Mouse (Mus musculus): ENCODE measurements at regions not wholly inside any gene's neighbourhood (a gene's known extent, or its start where the extent isn't known, plus 50 kb on each side); places are given as distances from the start of the nearest gene placed in this dataset.

DNA sequence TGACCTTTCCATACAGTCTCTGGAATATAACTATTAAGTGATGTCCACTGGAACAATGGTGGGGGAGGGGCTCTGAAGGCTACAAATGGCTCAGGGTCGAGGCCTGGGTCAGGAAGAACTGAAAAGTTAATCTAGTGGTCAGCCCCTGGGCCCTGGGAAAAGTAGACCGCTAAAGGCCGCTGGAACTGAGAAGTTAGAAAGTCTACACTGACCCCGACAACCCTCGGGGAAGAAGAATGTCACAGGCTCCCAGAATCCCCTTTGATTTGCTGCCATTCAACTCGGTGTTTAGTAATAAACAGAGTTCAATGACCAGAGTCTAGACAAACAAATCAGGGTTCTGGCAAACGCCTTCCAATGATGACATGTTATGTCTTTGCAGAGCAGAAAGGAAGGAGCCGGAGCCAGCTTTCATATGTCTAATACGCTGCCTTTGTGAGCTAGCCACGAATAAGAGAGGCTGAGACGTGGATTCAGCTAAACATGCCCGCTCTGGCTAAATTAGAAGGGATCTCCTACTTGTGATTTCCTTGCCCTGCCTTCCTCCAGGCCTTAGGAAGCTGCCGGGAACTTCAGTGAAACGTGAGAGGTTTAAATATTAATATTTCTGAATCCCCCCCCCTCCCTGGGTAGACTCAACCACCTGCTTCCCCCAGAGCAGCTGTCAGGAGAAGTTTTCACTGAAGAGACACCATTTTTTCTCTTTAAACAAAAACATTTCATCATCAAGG is 134.8 kb downstream of the Enc1 start:
- Histone ChIP-seq H3K4me1 (peaks cover 4% of the 10 kb centered on the region; the same call in 1 of the 2 replicates), H3K27ac (no peak overlapping the region), H3K4me3 (no peak overlapping the region), H3K4me2 (replicated peaks) (no peak overlapping the region), H3K9me3 (no peaks in the 10 kb centered on the region), H3K36me3 (no peaks in the 10 kb centered on the region), H3K27me3 (replicated peaks) (no peaks in the 10 kb centered on the region), H3K9ac (no peak overlapping the region)
- ATAC-seq (ENCODE audit: low FRiP score, low read depth), result no peak
- WGBS, result 41% methylated on average over 14 of the region's 14 CpGs

DNA sequence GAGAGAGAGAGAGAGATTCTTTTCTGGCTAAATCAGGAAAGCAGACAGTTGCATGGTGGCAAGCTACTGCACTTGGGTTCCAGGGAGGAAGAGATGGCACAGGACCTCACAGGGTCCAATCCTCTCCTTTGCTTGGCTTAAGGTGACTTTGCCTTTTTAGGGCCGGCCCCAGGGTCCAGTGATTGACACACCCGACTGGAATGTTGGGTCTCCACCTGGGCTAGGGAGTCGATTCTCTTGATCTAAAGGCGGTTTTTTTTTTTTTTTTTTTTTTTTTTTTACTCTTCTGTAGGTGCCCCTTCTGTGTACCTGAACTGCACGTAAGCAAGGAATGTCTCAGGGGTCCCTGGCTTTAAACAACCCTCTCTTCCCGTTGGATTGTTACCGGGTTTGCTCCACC is 131.4 kb downstream of the Enc1 start:
- no peaks in the 10 kb centered on the region for H3K9me3 ChIP-seq
- H3K36me3 ChIP-seq, result no peaks in the 10 kb centered on the region
- H3K9ac ChIP-seq, result no peak overlapping the region
- peaks cover 4% of the 10 kb centered on the region; the same call in 1 of the 2 replicates for H3K4me1 ChIP-seq
- 34% methylated on average over 7 of the region's 7 CpGs for WGBS
- no peaks in the 10 kb centered on the region for H3K27me3 ChIP-seq (replicated peaks)
- no peak for ATAC-seq (ENCODE audit: low FRiP score, low read depth)
- no peak overlapping the region for H3K4me2 ChIP-seq (replicated peaks)
- H3K4me3 ChIP-seq, result no peak overlapping the region
- H3K27ac ChIP-seq, result no peak overlapping the region

- peaks cover 5% of the 10 kb centered on the region for H3K4me1 ChIP-seq
- WGBS, result 95% methylated on average over 3 of the region's 3 CpGs
- H3K9ac ChIP-seq, result no peak overlapping the region
- no peak for ATAC-seq (ENCODE audit: low FRiP score, low read depth)
- no peaks in the 10 kb centered on the region for H3K27me3 ChIP-seq (replicated peaks)
- H3K9me3 ChIP-seq, result no peaks in the 10 kb centered on the region
- no peak overlapping the region for H3K4me2 ChIP-seq (replicated peaks)
- no peak overlapping the region for H3K4me3 ChIP-seq
- no peaks in the 10 kb centered on the region for H3K36me3 ChIP-seq
- no peak overlapping the region for H3K27ac ChIP-seq
Observed at GRCm38 (mm10) chr13:97371200-97371599, 130.3 kb downstream of the Enc1 start.

GRCm38 (mm10) chr13:97366723-97367122 is 125.8 kb downstream of the Enc1 start:
- Histone ChIP-seq H3K9ac (no peak overlapping the region), H3K4me2 (replicated peaks) (no peak overlapping the region), H3K27ac (no peak overlapping the region), H3K9me3 (no peaks in the 10 kb centered on the region), H3K4me3 (no peak overlapping the region), H3K36me3 (no peaks in the 10 kb centered on the region), H3K4me1 (peaks cover 15% of the 10 kb centered on the region), H3K27me3 (replicated peaks) (no peaks in the 10 kb centered on the region)
- WGBS, result 80% methylated on average over 8 of the region's 8 CpGs
- no peak for ATAC-seq (ENCODE audit: low FRiP score, low read depth)

- Histone ChIP-seq H3K4me1 (peaks cover 15% of the 10 kb centered on the region), H3K36me3 (no peaks in the 10 kb centered on the region), H3K4me3 (no peak overlapping the region), H3K27me3 (replicated peaks) (no peaks in the 10 kb centered on the region), H3K4me2 (replicated peaks) (no peak overlapping the region), H3K9ac (no peak overlapping the region), H3K27ac (no peak overlapping the region), H3K9me3 (no peaks in the 10 kb centered on the region)
- ATAC-seq (ENCODE audit: low FRiP score, low read depth), result peak; percentile 79
- 35% methylated on average over 18 of the region's 18 CpGs for WGBS
Observed at GRCm38 (mm10) chr13:97365557-97366244, 124.8 kb downstream of the Enc1 start.

- Histone ChIP-seq H3K4me1 (peaks cover 15% of the 10 kb centered on the region), H3K4me2 (replicated peaks) (no peak overlapping the region), H3K4me3 (no peak overlapping the region), H3K9me3 (no peaks in the 10 kb centered on the region), H3K27me3 (replicated peaks) (no peaks in the 10 kb centered on the region), H3K36me3 (no peaks in the 10 kb centered on the region), H3K27ac (no peak overlapping the region), H3K9ac (no peak overlapping the region)
- no peak for ATAC-seq (ENCODE audit: low FRiP score, low read depth)
- 77% methylated on average over 9 of the region's 9 CpGs for WGBS
Observed at GRCm38 (mm10) chr13:97365004-97365403, 124.1 kb downstream of the Enc1 start.

- Histone ChIP-seq H3K36me3 (no peaks in the 10 kb centered on the region), H3K4me2 (replicated peaks) (no peak overlapping the region), H3K9ac (no peak overlapping the region), H3K27me3 (replicated peaks) (no peaks in the 10 kb centered on the region), H3K4me1 (peaks cover 15% of the 10 kb centered on the region), H3K27ac (no peak overlapping the region), H3K4me3 (no peak overlapping the region), H3K9me3 (no peaks in the 10 kb centered on the region)
- ATAC-seq (ENCODE audit: low FRiP score, low read depth), result no peak
- WGBS, result 84% methylated on average over 5 of the region's 5 CpGs
Observed at GRCm38 (mm10) chr13:97363765-97364164, 122.9 kb downstream of the Enc1 start.

DNA sequence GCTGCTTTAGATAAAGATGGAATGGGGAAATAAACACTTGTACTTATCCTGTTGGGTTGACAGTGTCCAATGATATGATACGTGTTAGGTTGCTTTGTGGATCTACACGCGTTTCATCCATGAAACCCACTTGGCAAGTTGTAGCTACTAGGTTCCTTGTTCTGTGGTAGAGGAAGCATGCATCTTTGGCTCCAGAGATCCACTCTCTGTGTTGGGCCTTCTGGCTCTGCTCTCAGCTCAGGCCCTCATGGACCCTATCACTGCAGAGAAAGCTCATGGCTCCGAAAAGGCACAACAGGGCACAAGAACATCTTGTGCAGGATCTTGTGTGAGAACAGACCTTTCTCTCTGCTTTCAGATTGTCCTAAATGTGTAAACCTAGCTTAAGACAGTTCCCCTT is 122.3 kb downstream of the Enc1 start:
- no peaks in the 10 kb centered on the region for H3K9me3 ChIP-seq
- no peak overlapping the region for H3K9ac ChIP-seq
- 95% methylated on average over 4 of the region's 4 CpGs for WGBS
- H3K4me3 ChIP-seq, result no peak overlapping the region
- no peak overlapping the region for H3K27ac ChIP-seq
- peaks cover 15% of the 10 kb centered on the region for H3K4me1 ChIP-seq
- ATAC-seq (ENCODE audit: low FRiP score, low read depth), result no peak
- H3K36me3 ChIP-seq, result no peaks in the 10 kb centered on the region
- no peaks in the 10 kb centered on the region for H3K27me3 ChIP-seq (replicated peaks)
- H3K4me2 ChIP-seq (replicated peaks), result no peak overlapping the region

- Histone ChIP-seq H3K36me3 (no peaks in the 10 kb centered on the region), H3K9me3 (no peaks in the 10 kb centered on the region), H3K4me3 (no peak overlapping the region), H3K4me1 (peaks cover 8% of the 10 kb centered on the region; the same call in 1 of the 2 replicates), H3K9ac (no peak overlapping the region), H3K27ac (no peak overlapping the region), H3K27me3 (replicated peaks) (no peaks in the 10 kb centered on the region), H3K4me2 (replicated peaks) (no peak overlapping the region)
- WGBS, result 94% methylated on average over 9 of the region's 9 CpGs
- ATAC-seq (ENCODE audit: low FRiP score, low read depth), result no peak
Observed at GRCm38 (mm10) chr13:97360551-97360950, 119.6 kb downstream of the Enc1 start.

- Histone ChIP-seq H3K9ac (no peak overlapping the region), H3K4me1 (no peaks in the 10 kb centered on the region), H3K36me3 (no peaks in the 10 kb centered on the region), H3K27me3 (replicated peaks) (0 out of 2 replicates have a peak, but pooled peaks cover 4% of the 10 kb centered on the region), H3K9me3 (no peaks in the 10 kb centered on the region), H3K4me3 (no peak overlapping the region), H3K4me2 (replicated peaks) (no peak overlapping the region), H3K27ac (no peak overlapping the region)
- no peak for ATAC-seq (ENCODE audit: low FRiP score, low read depth)
- WGBS, result 87% methylated on average over 8 of the region's 8 CpGs
Observed at GRCm38 (mm10) chr13:97358781-97359305, 117.9 kb downstream of the Enc1 start.

- H3K27me3 ChIP-seq (replicated peaks), result 0 out of 2 replicates have a peak, but pooled peaks cover 4% of the 10 kb centered on the region
- WGBS, result 74% methylated on average over 6 of the region's 6 CpGs
- no peak overlapping the region for H3K4me2 ChIP-seq (replicated peaks)
- H3K27ac ChIP-seq, result no peak overlapping the region
- no peak for ATAC-seq (ENCODE audit: low FRiP score, low read depth)
- no peaks in the 10 kb centered on the region for H3K36me3 ChIP-seq
- no peaks in the 10 kb centered on the region for H3K4me1 ChIP-seq
- H3K9ac ChIP-seq, result no peak overlapping the region
- H3K9me3 ChIP-seq, result no peaks in the 10 kb centered on the region
- H3K4me3 ChIP-seq, result no peak overlapping the region
Observed at GRCm38 (mm10) chr13:97358261-97358660, 117.4 kb downstream of the Enc1 start.

DNA sequence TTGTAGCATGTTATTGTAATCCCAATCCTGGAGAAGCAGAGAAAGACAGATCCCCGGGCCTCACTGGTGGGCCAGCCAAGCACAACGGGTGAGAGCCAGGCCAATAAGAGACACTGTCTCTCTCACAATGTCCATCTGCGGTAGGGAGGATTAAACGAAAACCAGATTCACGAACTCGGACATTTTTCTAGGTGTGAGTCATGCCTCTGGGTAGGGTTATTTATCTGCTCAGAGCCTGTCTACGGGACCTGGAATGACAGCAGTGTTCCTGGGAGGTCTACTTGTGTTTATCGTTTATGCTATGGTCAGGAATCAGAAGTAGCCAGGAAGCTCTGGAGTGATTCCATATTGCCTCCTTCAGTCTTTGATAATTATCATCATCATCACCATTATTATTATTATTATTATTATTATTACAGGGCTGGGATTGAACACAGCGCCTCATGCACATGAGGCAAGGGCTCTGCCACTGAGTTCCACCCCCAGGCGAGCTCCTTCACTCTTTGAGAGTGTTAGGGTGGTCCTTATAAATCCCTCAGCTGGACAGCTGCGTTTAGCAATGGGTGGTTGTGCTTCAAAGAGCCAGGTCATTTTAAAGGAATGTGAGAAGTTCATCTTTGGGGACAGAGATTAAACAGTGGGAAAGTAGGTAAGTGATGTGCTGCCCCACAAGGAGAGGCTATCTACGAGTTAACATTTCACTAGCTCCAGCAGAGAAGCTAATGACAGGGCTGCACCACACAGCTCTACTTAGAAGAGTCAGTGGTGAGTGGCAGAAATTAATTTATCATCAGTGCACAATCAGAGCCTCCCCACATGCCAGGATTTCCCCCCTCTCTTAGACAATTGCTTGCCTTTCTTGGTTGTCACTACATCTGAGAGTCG is 116.3 kb downstream of the Enc1 start:
- ATAC-seq (ENCODE audit: low FRiP score, low read depth), result no peak

More for the DNA sequence above, 116.3 kb downstream of the Enc1 start:
- Histone ChIP-seq H3K27ac (no peak overlapping the region), H3K4me1 (no peaks in the 10 kb centered on the region), H3K27me3 (replicated peaks) (0 out of 2 replicates have a peak, but pooled peaks cover 4% of the 10 kb centered on the region), H3K9ac (no peak overlapping the region), H3K9me3 (no peaks in the 10 kb centered on the region), H3K4me2 (replicated peaks) (no peak overlapping the region), H3K36me3 (no peaks in the 10 kb centered on the region), H3K4me3 (no peak overlapping the region)
- WGBS, result 60% methylated on average over 13 of the region's 13 CpGs
